Mouse (Mus musculus) forebrain, embryonic 12.5 days (tissue): Measurements from ENCODE around the gene Tmem108. TPM values are rescaled to one million over a fixed set of nuclear protein-coding genes. Genes with fewer than 3 reads are reported as not detected.

Experiments
- ATAC-seq: fragments of 200-750 bp; cut with Nextera tagmentation; 2 replicates; pipeline ENCODE4 v1.8.0; 2017; ENCODE audit warnings: moderate TSS enrichment; ENCODE audit not compliant: low FRiP score
- H3K27ac ChIP-seq: fragments of 300-500 bp; sonication (generic); 2 replicates; pipeline ENCODE4 v1.5.1; 2016; ENCODE audit warnings: mild to moderate bottlenecking
- H3K27me3 ChIP-seq: fragments of 300-500 bp; sonication (generic); 2 replicates; pipeline ENCODE4 v1.6.1; 2016; ENCODE audit warnings: mild to moderate bottlenecking
- H3K36me3 ChIP-seq: fragments of 300-500 bp; sonication (generic); replicated peaks from 2 replicates; pipeline ENCODE4 v1.6.1; 2016; ENCODE audit warnings: mild to moderate bottlenecking
- H3K4me1 ChIP-seq: fragments of 300-500 bp; sonication (generic); 2 replicates; pipeline ENCODE4 v1.6.1; 2016
- H3K4me2 ChIP-seq: fragments of 300-500 bp; sonication (generic); 2 replicates; pipeline ENCODE4 v1.6.1; 2016; ENCODE audit warnings: mild to moderate bottlenecking, moderate library complexity
- H3K4me3 ChIP-seq: fragments of 300-500 bp; sonication (generic); replicated peaks from 2 replicates; pipeline ENCODE4 v1.5.1; 2016; ENCODE audit warnings: mild to moderate bottlenecking
- H3K9ac ChIP-seq: fragments of 300-500 bp; sonication (generic); 2 replicates; pipeline ENCODE4 v1.6.1; 2016; ENCODE audit warnings: mild to moderate bottlenecking
- H3K9me3 ChIP-seq: fragments of 300-500 bp; sonication (generic); 2 replicates; pipeline ENCODE4 v1.6.1; 2016
- WGBS: fragments of 180-500 bp; shearing (Covaris S2); methylation state at CpG from one replicate; pipeline ENCODE4 v1.1.7; 2016; 5-methylcytosine and 5-hydroxymethylcytosine counted together
- polyA plus RNA-seq: library from polyadenylated mRNA; unstranded; fragments of >200 nt; fragmentation: Nextera tagmentation; extraction: Ambion mirVana; gene quantifications from 2 replicates; pipeline ENCODE4 v1.2.1, GENCODE M21; 2016

Gene Tmem108
- 34.5 and 35.6 TPM in 2 replicates for polyA plus RNA-seq

DNA sequence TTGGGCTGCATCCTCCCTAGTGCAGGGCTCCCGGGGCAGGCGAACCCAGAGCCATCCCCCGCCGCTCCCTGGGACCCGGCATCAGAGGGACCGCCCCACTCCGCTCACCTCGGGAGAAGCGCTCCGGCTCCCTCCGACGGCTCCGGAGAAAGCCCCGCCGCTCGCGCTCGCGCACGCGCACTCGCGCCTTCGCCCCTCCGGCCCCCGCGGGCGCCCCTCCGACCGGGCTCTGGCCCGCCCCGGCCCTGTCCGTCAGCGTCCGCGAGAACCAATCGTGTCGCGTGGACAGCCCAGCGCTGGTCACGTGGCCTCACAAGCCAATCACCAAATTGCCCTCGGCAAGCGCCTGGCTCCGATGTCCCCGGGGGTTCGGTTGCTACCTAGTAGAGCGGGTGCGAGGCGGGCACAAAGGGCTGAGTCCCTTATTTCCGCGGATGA is at the start of gene Tmem108:
Gene Tmem108 (minus strand): TSS at position 191 of the 438 bp plus-strand sequence.
- no peaks in the 10 kb centered on the region for H3K36me3 ChIP-seq
- no peaks in the 10 kb centered on the region for H3K9me3 ChIP-seq
- peak within 1 kb of the TSS; percentile 82 for H3K9ac ChIP-seq
- under 1% methylated on average over 25 of the region's 51 CpGs for WGBS
- peak; percentile 98 for ATAC-seq
- peak within 1 kb of the TSS; percentile 72 for H3K4me3 ChIP-seq
- H3K27me3 ChIP-seq: peaks cover 37% of the 10 kb centered on the region
- H3K27ac ChIP-seq: peak within 1 kb of the TSS; percentile 53
- H3K4me2 ChIP-seq: peak within 1 kb of the TSS; percentile 86
- H3K4me1 ChIP-seq: peaks cover 29% of the 10 kb centered on the region

DNA sequence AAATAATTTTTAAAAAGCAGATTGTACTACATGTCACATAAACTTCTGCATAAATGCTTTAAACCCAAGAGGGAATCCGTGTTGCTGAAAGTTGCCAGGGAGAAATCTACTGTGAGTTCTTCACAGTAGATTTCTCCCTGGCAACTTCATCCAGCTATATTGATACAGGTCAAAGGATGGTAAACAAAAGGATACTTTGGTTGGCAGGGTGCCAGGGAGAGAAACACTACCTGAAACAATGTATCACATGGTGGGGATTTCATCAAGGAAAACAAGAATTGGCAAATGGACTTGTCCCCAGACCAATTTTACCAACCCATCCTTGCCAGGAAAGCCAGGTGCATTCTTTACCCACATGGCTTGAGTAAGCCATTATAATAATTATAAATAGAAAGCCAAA is 27.4 kb upstream of the Tmem108 start:
- H3K36me3 ChIP-seq: no peaks in the 10 kb centered on the region
- H3K9me3 ChIP-seq: no peaks in the 10 kb centered on the region
- no peak overlapping the region for H3K27ac ChIP-seq
- H3K27me3 ChIP-seq: no peaks in the 10 kb centered on the region
- H3K4me2 ChIP-seq: no peak overlapping the region
- no peak for ATAC-seq
- 81% methylated on average over 1 of the region's 1 CpGs for WGBS
- no peak overlapping the region for H3K9ac ChIP-seq
- no peak overlapping the region for H3K4me3 ChIP-seq
- H3K4me1 ChIP-seq: no peaks in the 10 kb centered on the region

GRCm38 (mm10) chr9:103784156-103784555 is 22.5 kb upstream of the Tmem108 start:
- Histone ChIP-seq H3K9ac (no peak overlapping the region), H3K36me3 (no peaks in the 10 kb centered on the region), H3K4me1 (no peaks in the 10 kb centered on the region), H3K4me3 (no peak overlapping the region), H3K9me3 (no peaks in the 10 kb centered on the region), H3K4me2 (no peak overlapping the region), H3K27ac (no peak overlapping the region), H3K27me3 (no peaks in the 10 kb centered on the region)
- 91% methylated on average over 4 of the region's 4 CpGs for WGBS
- no peak for ATAC-seq

DNA sequence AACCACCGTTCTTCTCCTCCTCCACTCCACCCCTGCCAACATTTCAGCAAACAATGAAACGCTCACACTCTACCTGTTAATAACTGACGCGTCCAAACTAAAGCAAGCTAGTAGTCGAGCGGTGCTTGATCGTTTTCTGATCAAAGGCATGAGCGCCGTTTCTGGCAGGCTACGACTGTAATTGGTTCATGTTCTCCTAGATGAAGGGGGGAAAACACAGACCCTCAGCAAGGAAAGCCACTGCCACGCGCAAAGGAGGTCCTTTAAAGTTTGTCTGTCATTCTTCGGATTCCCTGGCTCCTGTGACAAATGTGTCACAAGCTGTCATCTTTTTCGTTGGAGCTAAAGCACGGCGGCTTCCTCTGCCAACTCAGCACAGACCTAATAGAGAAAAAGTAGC is 21.6 kb upstream of the Tmem108 start:
- 82% methylated on average over 16 of the region's 16 CpGs for WGBS
- no peaks in the 10 kb centered on the region for H3K9me3 ChIP-seq
- H3K27me3 ChIP-seq: no peaks in the 10 kb centered on the region
- H3K4me3 ChIP-seq: no peak overlapping the region
- no peak overlapping the region for H3K4me2 ChIP-seq
- no peaks in the 10 kb centered on the region for H3K4me1 ChIP-seq
- no peak overlapping the region for H3K27ac ChIP-seq
- H3K36me3 ChIP-seq: no peaks in the 10 kb centered on the region
- no peak overlapping the region for H3K9ac ChIP-seq
- no peak for ATAC-seq

- 82% methylated on average over 7 of the region's 7 CpGs for WGBS
- ATAC-seq: no peak
- no peaks in the 10 kb centered on the region for H3K27me3 ChIP-seq
- no peak overlapping the region for H3K4me2 ChIP-seq
- H3K4me3 ChIP-seq: no peak overlapping the region
- no peaks in the 10 kb centered on the region for H3K36me3 ChIP-seq
- no peak overlapping the region for H3K9ac ChIP-seq
- H3K27ac ChIP-seq: no peak overlapping the region
- H3K4me1 ChIP-seq: no peaks in the 10 kb centered on the region
- H3K9me3 ChIP-seq: no peaks in the 10 kb centered on the region
Observed at GRCm38 (mm10) chr9:103782306-103782705, 20.7 kb upstream of the Tmem108 start.

DNA sequence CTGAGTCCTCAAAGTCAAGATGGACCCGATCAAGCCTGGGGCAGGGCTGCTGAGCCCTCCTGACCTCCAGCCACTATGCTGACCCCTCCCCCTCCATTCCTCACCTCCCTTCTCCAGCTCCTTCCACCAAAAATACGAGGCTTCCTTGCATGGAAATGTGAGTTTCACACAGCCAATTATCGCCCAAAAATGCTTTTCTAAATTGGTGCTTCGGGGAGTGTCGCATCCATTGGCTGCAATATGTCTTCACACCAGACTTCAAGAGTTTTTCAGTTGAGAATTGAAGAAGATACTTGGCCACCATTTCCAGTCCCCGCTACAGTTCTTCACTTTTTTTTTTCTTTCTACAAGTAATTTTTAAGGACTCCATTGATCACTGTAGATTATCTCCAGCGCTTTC is 19.8 kb upstream of the Tmem108 start:
- Histone ChIP-seq H3K27ac (no peak overlapping the region), H3K9me3 (no peaks in the 10 kb centered on the region), H3K9ac (no peak overlapping the region), H3K27me3 (no peaks in the 10 kb centered on the region), H3K4me2 (no peak overlapping the region), H3K4me1 (no peaks in the 10 kb centered on the region), H3K36me3 (no peaks in the 10 kb centered on the region), H3K4me3 (no peak overlapping the region)
- ATAC-seq: no peak
- WGBS: 81% methylated on average over 7 of the region's 7 CpGs

DNA sequence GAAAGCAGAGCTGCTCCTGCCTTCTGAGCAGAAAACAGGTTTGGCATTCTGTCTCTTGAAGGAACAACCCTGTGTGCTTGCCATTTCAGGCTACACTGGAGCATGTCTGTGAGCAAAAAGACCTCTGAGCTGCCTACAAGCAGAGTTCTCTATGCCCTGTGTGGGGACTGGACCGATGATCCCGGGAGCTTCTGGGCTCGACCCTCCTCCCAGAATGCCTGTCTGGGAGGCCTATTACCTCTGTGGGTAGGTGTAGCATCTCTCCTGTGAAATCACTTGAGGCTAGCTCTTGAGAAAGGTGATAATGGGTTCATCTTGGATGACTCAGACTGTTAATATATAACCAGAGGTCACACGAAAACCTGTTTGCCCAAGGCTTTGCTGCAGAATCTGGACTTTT is 19.0 kb upstream of the Tmem108 start:
- Histone ChIP-seq H3K36me3 (no peaks in the 10 kb centered on the region), H3K4me2 (no peak overlapping the region), H3K27ac (no peak overlapping the region), H3K27me3 (no peaks in the 10 kb centered on the region), H3K9ac (no peak overlapping the region), H3K9me3 (no peaks in the 10 kb centered on the region), H3K4me3 (no peak overlapping the region), H3K4me1 (no peaks in the 10 kb centered on the region)
- no peak for ATAC-seq
- 95% methylated on average over 4 of the region's 4 CpGs for WGBS

DNA sequence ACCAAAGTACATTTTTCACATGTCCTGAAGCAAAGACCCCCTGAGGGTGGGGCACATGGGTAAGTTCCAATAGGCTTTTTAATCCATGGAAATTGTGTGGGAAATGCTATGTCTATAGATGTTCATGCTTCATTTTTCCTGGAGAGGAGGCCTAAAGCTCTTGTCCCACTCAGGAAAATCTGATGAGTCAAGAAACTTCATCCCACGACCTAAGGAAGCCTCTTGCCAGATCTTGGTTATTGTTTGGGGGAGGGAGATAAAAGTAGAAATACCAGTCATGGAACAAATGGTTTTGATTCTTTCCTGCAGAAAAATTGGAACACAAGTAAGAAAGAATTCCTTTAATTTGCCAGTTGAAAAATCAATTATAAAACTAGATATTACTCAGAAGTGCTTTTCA is 16.5 kb upstream of the Tmem108 start:
- 42% methylated on average over 1 of the region's 1 CpGs for WGBS
- Histone ChIP-seq H3K4me3 (no peak overlapping the region), H3K27ac (no peak overlapping the region), H3K4me2 (no peak overlapping the region), H3K27me3 (no peaks in the 10 kb centered on the region), H3K9ac (no peak overlapping the region), H3K36me3 (no peaks in the 10 kb centered on the region), H3K9me3 (no peaks in the 10 kb centered on the region), H3K4me1 (no peaks in the 10 kb centered on the region)
- no peak for ATAC-seq

DNA sequence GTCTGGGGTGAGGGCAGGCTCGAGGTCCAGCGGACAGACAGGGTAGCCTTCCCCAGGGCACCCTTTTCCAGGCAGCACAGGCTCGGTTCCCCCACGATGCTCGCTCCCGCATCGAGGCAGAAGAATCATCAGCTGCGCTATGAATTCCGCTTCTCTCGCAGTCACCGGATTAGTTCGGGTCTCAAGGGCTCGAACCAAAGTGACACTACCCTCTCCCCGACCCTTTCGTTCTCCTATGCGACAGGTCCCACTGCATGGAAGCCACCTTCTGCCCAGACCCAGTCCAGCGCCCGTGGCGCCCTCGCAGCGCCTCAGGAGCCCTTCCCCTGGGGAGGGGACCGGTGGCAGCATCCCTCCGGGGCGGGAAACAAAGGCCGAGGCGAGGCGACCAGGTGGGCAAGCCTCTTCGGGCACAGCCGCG is 476 bp downstream of the Tmem108 start:
- Histone ChIP-seq H3K27ac (peak overlapping the region; percentile 53), H3K36me3 (no peaks in the 10 kb centered on the region), H3K4me2 (peak overlapping the region; percentile 86), H3K9ac (peak overlapping the region; percentile 82), H3K4me3 (peak overlapping the region; percentile 72), H3K4me1 (peaks cover 29% of the 10 kb centered on the region), H3K27me3 (peaks cover 37% of the 10 kb centered on the region), H3K9me3 (no peaks in the 10 kb centered on the region)
- 0 out of 2 replicates have a peak, but pooled peaks have one; percentile 10 for ATAC-seq
- WGBS: 1% methylated on average over 30 of the region's 30 CpGs

DNA sequence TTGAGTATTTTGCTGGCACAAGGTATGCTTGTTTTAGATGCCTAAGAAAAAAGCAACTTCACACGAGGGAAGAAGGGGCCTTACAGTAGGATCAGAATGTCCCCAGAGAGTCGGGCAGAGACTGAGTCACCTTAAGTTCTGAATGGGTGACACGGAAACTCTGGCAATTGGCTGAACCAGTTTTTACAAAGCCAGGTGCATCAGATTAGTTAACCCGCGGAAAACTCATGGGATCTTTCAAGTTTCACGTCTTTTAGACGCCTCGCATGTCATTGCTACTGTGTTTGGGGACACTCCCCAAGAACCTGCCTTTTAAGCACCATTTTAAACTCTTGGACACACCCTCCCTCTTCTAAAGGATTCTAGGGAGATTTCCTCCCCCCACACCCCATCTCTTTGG is 1.3 kb downstream of the Tmem108 start:
- H3K27ac ChIP-seq: no peak overlapping the region
- 23% methylated on average over 8 of the region's 8 CpGs for WGBS
- H3K27me3 ChIP-seq: peaks cover 37% of the 10 kb centered on the region
- ATAC-seq: no peak
- no peaks in the 10 kb centered on the region for H3K36me3 ChIP-seq
- peak overlapping the region; percentile 86 for H3K4me2 ChIP-seq
- peak overlapping the region; percentile 72 for H3K4me3 ChIP-seq
- H3K9me3 ChIP-seq: no peaks in the 10 kb centered on the region
- 0 out of 2 replicates have a peak overlapping the region, but pooled peaks have one; percentile 82 for H3K9ac ChIP-seq
- H3K4me1 ChIP-seq: peaks cover 29% of the 10 kb centered on the region

DNA sequence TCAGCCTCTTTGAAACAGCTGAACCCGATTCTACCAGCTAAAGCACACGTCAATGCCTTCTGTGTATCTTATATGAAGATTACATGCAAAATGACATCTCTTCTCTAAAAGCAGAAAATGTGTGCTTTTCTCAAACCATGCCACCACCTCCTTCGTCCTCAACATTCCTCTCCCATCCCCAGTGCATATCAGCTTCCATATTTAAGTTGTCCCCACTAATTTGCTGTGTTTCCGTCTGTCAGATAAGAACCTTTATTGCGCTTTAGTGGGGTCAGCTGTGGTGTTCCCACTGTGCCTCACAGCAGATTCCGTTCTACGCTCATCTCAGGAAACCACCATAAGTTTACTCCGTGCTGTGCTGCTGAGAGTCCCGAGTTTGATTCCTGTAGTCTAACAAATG is 1.8 kb downstream of the Tmem108 start:
- Histone ChIP-seq H3K4me1 (peaks cover 29% of the 10 kb centered on the region), H3K27ac (no peak overlapping the region), H3K4me3 (peak overlapping the region; percentile 21), H3K36me3 (no peaks in the 10 kb centered on the region), H3K9ac (peak overlapping the region; percentile 25; the same call in 1 of the 2 replicates), H3K4me2 (peak overlapping the region; percentile 86), H3K27me3 (peaks cover 37% of the 10 kb centered on the region), H3K9me3 (no peaks in the 10 kb centered on the region)
- ATAC-seq: no peak
- 56% methylated on average over 9 of the region's 9 CpGs for WGBS

GRCm38 (mm10) chr9:103758930-103759695 is 2.5 kb downstream of the Tmem108 start:
- peaks cover 32% of the 10 kb centered on the region for H3K27me3 ChIP-seq
- peak overlapping the region; percentile 86 for H3K4me2 ChIP-seq
- H3K9ac ChIP-seq: peak overlapping the region; percentile 40; the same call in 1 of the 2 replicates
- peak; percentile 22 for ATAC-seq
- H3K4me1 ChIP-seq: peaks cover 29% of the 10 kb centered on the region
- H3K9me3 ChIP-seq: no peaks in the 10 kb centered on the region
- WGBS: 13% methylated on average over 20 of the region's 20 CpGs
- H3K27ac ChIP-seq: peak overlapping the region; percentile 57; the same call in 1 of the 2 replicates
- H3K4me3 ChIP-seq: peak overlapping the region; percentile 21
- H3K36me3 ChIP-seq: no peaks in the 10 kb centered on the region

- H3K27me3 ChIP-seq: peaks cover 28% of the 10 kb centered on the region
- no peak for ATAC-seq
- 80% methylated on average over 7 of the region's 7 CpGs for WGBS
Observed at GRCm38 (mm10) chr9:103758246-103758645, 3.4 kb downstream of the Tmem108 start.

More at GRCm38 (mm10) chr9:103758246-103758645, 3.4 kb downstream of the Tmem108 start:
- Histone ChIP-seq H3K4me1 (peaks cover 29% of the 10 kb centered on the region), H3K4me3 (peak overlapping the region; percentile 21; the same call in 1 of the 2 replicates), H3K4me2 (peak overlapping the region; percentile 86), H3K9ac (peak overlapping the region; percentile 40; the same call in 1 of the 2 replicates), H3K27ac (no peak overlapping the region), H3K9me3 (no peaks in the 10 kb centered on the region), H3K36me3 (no peaks in the 10 kb centered on the region)
